Mouse (Mus musculus): ENCODE measurements around the gene Olfr462. TPM values are rescaled to one million over a fixed set of nuclear protein-coding genes. Genes with fewer than 3 reads are reported as not detected.

Olfr462 gene
- polyA plus RNA-seq, 1 experiment from 2014 or later: not detected

GRCm38 (mm10) chr11:87846968-87847600, 45.0 kb downstream of the Olfr462 start:
- no peak overlapping the region for H3K27ac ChIP-seq (replicated peaks; ENCODE audit: low read depth, low read length)
- no peak overlapping the region for H3K9ac ChIP-seq (replicated peaks; ENCODE audit: low read length)
- H3K4me3 ChIP-seq (ENCODE audit: low read depth, low read length): no peak overlapping the region
- no peaks in the 10 kb centered on the region for H3K9me3 ChIP-seq (replicated peaks; ENCODE audit: control insufficient read depth, low read length)
- no peaks in the 10 kb centered on the region for H3K36me3 ChIP-seq (replicated peaks; ENCODE audit: control insufficient read depth, insufficient read depth, low read depth, low read length)
- no peak overlapping the region for H3K4me2 ChIP-seq (ENCODE audit: low read depth, low read length)
- H3K4me1 ChIP-seq (ENCODE audit: control insufficient read depth, insufficient read depth, low read length): no peaks in the 10 kb centered on the region
- no peak for DNase-seq (ENCODE audit: low spot score)
- no peak for ATAC-seq (replicated peaks; ENCODE audit: insufficient number of reproducible peaks, low FRiP score, low TSS enrichment, low read depth)
- 85% methylated on average over 12 of the region's 12 CpGs for WGBS
- H3K27me3 ChIP-seq (ENCODE audit: control insufficient read depth, insufficient read depth, low read length): no peaks in the 10 kb centered on the region

- H3K36me3 ChIP-seq (replicated peaks; ENCODE audit: control insufficient read depth, insufficient read depth, low read depth, low read length): no peaks in the 10 kb centered on the region
- no peak overlapping the region for H3K27ac ChIP-seq (replicated peaks; ENCODE audit: low read depth, low read length)
- H3K4me2 ChIP-seq (ENCODE audit: low read depth, low read length): no peak overlapping the region
- DNase-seq (ENCODE audit: low spot score) (no peak), ATAC-seq (replicated peaks; ENCODE audit: insufficient number of reproducible peaks, low FRiP score, low TSS enrichment, low read depth) (no peak)
- 85% methylated on average over 3 of the region's 3 CpGs for WGBS
- H3K4me3 ChIP-seq (ENCODE audit: low read depth, low read length): no peak overlapping the region
- H3K9me3 ChIP-seq (replicated peaks; ENCODE audit: control insufficient read depth, low read length): no peaks in the 10 kb centered on the region
- H3K9ac ChIP-seq (replicated peaks; ENCODE audit: low read length): no peak overlapping the region
- H3K27me3 ChIP-seq (ENCODE audit: control insufficient read depth, insufficient read depth, low read length): no peaks in the 10 kb centered on the region; the same call in 1 of the 2 replicates
- H3K4me1 ChIP-seq (ENCODE audit: control insufficient read depth, insufficient read depth, low read length): no peaks in the 10 kb centered on the region
These were observed 50.6 kb downstream of the Olfr462 start for GRCm38 (mm10) chr11:87841436-87841835.

- H3K9me3 ChIP-seq (replicated peaks; ENCODE audit: control insufficient read depth, low read length): no peaks in the 10 kb centered on the region
- no peak overlapping the region for H3K27ac ChIP-seq (replicated peaks; ENCODE audit: low read depth, low read length)
- no peaks in the 10 kb centered on the region for H3K36me3 ChIP-seq (replicated peaks; ENCODE audit: control insufficient read depth, insufficient read depth, low read depth, low read length)
- no peak overlapping the region for H3K4me2 ChIP-seq (ENCODE audit: low read depth, low read length)
- ATAC-seq (replicated peaks; ENCODE audit: insufficient number of reproducible peaks, low FRiP score, low TSS enrichment, low read depth) (no peak), DNase-seq (ENCODE audit: low spot score) (no peak)
- H3K4me3 ChIP-seq (ENCODE audit: low read depth, low read length): no peak overlapping the region
- H3K4me1 ChIP-seq (ENCODE audit: control insufficient read depth, insufficient read depth, low read length): no peaks in the 10 kb centered on the region
- no peaks in the 10 kb centered on the region; the same call in 1 of the 2 replicates for H3K27me3 ChIP-seq (ENCODE audit: control insufficient read depth, insufficient read depth, low read length)
- 85% methylated on average over 8 of the region's 8 CpGs for WGBS
- H3K9ac ChIP-seq (replicated peaks; ENCODE audit: low read length): no peak overlapping the region
These were observed 51.4 kb downstream of the Olfr462 start for GRCm38 (mm10) chr11:87840676-87841075.

Other genes starting within 250 kb of the Olfr462 start
- 2.0 and 4.4 TPM in 2 replicates for gene Rnf43, start 229.5 kb downstream of the Olfr462 start, polyA plus RNA-seq (2014; fragmentation: Nextera tagmentation; extraction: Ambion mirVana)
- gene Supt4a, start 154.7 kb downstream of the Olfr462 start, polyA plus RNA-seq (2014; fragmentation: Nextera tagmentation; extraction: Ambion mirVana): 174 and 180 TPM in 2 replicates
- 1.5 and 3.5 TPM in 2 replicates for gene Tspoap1, start 131.7 kb downstream of the Olfr462 start, polyA plus RNA-seq (2014; fragmentation: Nextera tagmentation; extraction: Ambion mirVana)
- gene Mpo, start 98.7 kb downstream of the Olfr462 start, polyA plus RNA-seq (2014; fragmentation: Nextera tagmentation; extraction: Ambion mirVana): 6.1 and 7.2 TPM in 2 replicates
- 0.25 and 0.36 TPM in 2 replicates for gene Lpo, start 64.0 kb downstream of the Olfr462 start, polyA plus RNA-seq (2014; fragmentation: Nextera tagmentation; extraction: Ambion mirVana)
- gene Mks1, start 39.1 kb downstream of the Olfr462 start, polyA plus RNA-seq (2014; fragmentation: Nextera tagmentation; extraction: Ambion mirVana): 11.0 and 12.4 TPM in 2 replicates
- 0.17 TPM in 1 of 2 replicates, not detected in the other for gene Epx, start 16.7 kb downstream of the Olfr462 start, polyA plus RNA-seq (2014; fragmentation: Nextera tagmentation; extraction: Ambion mirVana)
- gene Olfr463, start 5.1 kb upstream of the Olfr462 start, polyA plus RNA-seq (2014; fragmentation: Nextera tagmentation; extraction: Ambion mirVana): not detected in 2 replicates
- gene Olfr464, start 28.7 kb upstream of the Olfr462 start, polyA plus RNA-seq (2014; fragmentation: Nextera tagmentation; extraction: Ambion mirVana): not detected in 2 replicates
- 16.0 and 17.3 TPM in 2 replicates for gene Dynll2, start 95.3 kb upstream of the Olfr462 start, polyA plus RNA-seq (2014; fragmentation: Nextera tagmentation; extraction: Ambion mirVana)
- gene Srsf1, start 155.1 kb upstream of the Olfr462 start, polyA plus RNA-seq (2014; fragmentation: Nextera tagmentation; extraction: Ambion mirVana): 525 and 569 TPM in 2 replicates
- gene Vezf1, start 176.0 kb upstream of the Olfr462 start, polyA plus RNA-seq (2014; fragmentation: Nextera tagmentation; extraction: Ambion mirVana): 63.1 and 69.3 TPM in 2 replicates
- gene Cuedc1, start 205.8 kb upstream of the Olfr462 start, polyA plus RNA-seq (2014; fragmentation: Nextera tagmentation; extraction: Ambion mirVana): 11.2 and 13.1 TPM in 2 replicates

All from embryonic facial prominence, embryonic 11.5 days (tissue).